Mouse (Mus musculus): ENCODE measurements around the gene Myl7.

GRCm38 (mm10) chr11:5858723-5859122 is 39.9 kb downstream of the Myl7 start:
- TF ChIP-seq CTCF (IDR thresholded peaks at IDR 0.05; ENCODE audit: insufficient read depth, low read length) (0 out of 2 replicates have a peak, but pooled peaks have one; percentile 22), POLR2A (IDR thresholded peaks at IDR 0.05; ENCODE audit: borderline replicate concordance, extremely low read depth, low read depth, low read length) (no peak)

Data from lung, adult 2 months (tissue).